Mouse (Mus musculus) embryo, embryonic 10.5 days (tissue): Measurements from ENCODE around the gene Gabbr2.

Source experiments
- DNase-seq: peaks from one replicate; pipeline ENCODE4 v3.0.0-alpha.2; 2015; ENCODE audit warnings: low spot score

The Gabbr2 gene

DNA sequence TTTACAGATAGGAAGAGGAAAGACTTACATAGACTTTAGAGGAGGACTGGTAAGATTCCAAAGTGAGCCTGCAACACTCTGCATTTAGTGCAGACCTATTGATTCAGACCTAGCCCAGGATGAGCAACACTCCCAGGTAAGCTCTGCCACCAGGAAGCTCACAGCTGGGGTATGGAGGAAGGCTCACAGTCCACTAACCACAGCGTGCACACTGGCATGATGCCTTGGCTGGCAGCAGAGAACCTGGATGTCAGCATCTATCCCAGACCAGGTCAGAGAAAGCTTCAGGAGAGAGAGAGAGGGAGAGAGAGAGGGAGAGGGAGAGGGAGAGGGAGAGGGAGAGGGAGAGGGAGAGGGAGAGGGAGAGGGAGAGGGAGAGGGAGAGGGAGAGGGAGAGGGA is 231.8 kb downstream of the Gabbr2 start:
- DNase-seq: no peak

DNA sequence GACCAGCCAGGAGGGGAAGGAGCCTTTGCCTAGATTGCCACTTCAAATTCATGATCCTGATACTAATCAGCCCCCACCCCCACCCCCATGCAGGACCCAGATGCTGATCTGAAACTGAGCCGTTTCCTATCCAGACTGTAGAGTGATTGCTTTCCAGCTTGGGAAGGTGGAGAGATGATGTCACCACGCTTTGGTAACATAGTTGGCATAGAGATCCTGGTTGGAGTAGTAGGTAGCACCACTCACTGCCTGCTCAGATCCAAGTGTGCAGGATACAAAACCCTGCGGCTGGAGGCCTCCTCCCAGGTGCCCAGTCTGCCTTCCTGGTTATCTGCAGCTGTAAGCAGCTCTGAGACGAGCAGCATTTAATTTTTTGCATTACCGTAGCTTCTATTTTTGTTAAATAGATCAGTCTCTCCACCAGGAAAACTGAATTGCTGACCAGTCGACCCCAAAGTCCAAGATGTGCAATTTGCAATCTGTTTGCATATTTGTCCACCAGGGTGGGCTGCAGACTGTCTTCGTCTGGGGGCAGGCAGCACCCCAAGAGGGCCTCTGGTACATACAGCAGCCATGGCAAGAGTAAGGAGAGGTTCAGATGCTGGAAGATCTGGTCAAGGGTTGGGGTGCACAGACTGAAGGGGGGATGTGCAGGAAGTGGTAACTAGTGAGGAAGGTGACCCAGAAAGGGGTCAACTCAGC is 233.2 kb downstream of the Gabbr2 start:
- DNase-seq: no peak

DNA sequence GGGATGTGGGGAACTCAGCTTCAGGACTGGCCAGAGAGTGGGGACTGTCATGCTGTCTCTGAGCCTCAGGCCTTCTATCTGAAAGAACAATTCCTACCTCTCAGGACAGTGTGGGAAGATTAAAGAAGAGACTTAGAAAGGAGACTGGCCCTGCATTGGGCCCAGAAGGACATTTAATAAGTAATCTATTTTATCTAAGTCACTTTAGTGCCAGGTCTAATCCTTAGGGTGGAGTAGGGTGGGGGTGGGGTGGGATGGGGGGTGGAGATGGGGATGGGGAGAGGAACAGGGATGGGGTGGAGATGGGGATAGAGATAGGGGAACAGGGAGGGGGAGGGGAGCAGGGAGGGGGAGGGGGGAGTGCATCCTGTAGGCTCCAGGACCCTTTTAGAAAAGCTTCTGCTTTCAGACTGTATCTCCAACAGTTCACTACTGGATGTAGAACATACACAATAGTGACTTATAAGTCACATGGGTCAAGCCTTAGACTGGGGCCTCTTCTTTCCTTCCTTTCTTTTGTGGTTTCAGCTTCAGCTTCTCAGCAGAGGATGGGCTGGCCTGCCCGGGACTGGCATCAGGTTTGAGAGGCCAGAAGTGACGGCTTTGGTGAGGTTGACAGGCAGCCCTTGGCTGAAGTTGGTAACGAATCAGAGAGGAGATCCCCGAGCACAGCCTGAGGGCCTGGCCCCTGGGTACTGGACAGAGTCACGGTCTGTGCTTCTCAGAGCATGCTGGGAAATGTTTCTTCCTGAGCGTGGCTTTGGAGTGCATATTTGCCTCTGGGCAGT is 237.1 kb downstream of the Gabbr2 start:
- DNase-seq: no peak

GRCm38 (mm10) chr4:46752306-46752705 is 239.4 kb downstream of the Gabbr2 start:
- DNase-seq: no peak

- DNase-seq: no peak
These were observed 242.7 kb downstream of the Gabbr2 start for GRCm38 (mm10) chr4:46749015-46749414.

DNA sequence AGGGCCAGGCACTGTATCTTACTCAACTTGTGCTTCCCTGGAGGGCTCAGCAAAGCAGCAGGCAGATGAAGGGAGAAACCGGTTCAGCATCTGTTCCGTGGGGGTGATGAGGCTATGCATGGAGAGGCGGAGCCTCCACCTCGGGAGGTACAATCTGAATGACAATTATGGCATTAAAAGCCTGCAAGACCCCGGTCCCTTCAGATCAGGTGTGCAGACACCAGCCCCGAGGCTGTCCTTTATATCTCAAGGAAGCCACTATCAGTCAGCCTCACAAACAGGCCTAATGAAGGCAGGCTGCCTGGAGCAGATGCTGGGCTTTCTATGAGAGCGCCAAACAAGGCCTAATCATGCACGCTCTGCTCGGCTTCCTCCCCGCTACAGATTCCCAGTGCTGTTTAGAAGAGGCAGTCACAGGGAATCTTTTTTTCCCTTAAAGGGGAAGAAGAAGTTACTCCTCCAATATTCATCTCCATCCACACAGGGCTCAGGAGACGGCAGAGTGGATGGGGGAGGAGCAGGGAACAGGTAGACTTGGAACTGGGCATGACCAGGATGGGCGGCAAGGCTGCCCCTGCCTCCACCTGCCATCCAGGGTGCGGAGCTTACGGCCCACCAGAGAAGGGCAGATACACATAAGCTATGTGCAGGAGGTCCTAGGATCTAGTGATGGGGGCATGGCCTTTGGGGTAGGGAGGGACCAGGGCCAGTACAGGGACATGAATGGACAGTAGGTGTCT is 244.5 kb downstream of the Gabbr2 start:
- DNase-seq: no peak

DNA sequence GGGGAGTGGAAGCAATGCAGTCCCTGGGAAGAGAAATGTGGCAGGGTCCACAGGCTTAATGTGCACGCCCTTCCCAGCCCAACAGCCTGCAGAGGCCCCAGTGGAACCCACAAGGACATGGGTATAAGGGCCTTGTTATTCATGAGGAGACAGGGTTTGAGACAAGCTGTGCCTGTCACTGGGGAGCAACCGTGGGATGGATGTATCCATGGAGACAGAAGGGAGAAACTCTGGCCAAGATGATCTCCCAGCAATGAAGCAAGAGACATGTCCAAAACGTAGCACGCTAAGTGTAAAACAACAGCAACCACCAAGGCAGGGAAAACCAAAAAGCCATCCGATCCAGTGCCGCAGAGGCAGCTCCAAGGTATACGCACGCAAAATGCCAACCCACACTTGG is 246.1 kb downstream of the Gabbr2 start:
- DNase-seq: no peak

DNA sequence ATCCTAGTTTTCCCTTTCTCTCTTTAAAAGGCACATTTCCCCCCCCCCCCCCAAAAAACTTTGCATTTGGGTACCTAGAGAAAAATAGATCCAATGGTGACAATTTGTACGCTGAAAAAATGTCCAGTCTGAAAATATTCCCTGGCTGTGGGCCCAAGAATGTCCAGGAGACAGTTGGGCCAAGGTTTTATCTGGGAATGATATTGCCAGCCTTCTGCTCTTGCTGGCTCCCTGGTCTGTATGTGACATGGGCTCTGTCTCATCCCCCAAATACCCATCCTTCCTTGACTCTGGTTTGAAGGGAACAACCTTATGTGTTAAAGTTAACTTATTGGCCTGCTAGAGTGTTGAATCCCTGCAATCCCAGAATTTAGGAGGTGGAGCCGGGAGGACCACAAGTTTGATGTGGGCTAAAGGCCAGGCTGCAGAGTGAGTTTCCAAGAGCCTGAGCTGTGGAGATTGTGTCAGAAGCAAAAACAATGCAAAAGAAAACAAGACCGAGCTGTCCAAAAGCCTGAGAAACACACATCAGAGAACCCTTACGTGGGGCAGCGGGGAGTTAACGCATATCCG is 247.0 kb downstream of the Gabbr2 start:
- no peak for DNase-seq

GRCm38 (mm10) chr4:46742601-46743000 is 249.1 kb downstream of the Gabbr2 start:
- DNase-seq: no peak

DNA sequence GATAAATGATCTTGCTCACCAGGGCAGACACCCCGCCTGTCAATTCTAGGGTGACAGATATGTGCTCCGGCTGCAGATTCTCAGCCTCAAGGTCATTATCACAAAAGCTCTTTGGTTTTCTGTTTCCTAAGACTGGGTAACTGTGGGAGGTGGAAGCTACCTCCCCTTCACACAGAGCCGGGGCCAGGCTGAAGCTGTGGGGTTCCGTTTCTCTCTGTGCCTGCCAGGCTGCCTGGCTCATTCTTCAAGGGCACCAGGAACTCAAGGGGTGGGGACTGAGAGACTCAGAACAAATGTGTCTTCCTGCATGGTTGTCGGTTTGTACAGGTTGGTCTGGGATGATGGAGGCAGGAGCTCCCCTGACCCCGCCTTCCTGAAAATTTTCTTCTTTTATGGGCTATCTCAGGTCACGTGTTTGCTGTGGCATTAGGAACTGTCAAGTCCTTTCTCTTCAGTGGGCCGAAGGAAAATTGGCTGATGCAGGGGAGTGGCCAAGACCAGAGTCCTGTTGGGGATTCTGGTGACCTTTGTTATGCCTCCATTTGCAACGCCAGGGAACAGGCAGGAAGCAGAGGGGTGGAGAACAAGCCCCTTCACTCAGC is 254.7 kb downstream of the Gabbr2 start:
- no peak for DNase-seq

DNA sequence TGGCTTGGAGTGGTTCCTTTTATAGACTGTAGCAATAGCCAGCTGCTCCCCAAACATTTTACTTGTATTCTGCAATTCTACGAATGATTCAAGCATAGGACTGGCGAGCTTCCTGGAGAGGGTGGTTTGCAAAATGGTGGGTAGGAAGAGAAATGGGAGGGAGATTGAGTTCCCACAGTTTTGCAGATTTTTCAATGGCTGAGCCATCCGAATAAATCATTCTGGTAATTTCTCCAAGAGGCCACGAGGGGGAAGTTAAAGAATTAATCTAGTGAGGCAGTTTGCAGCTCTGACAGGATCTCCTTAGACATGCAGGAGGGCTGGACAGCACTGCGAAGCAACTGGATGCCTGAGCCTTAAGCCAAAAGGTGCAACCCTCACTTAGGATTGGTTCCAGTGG is 256.8 kb downstream of the Gabbr2 start:
- peak; percentile 27 for DNase-seq

- DNase-seq: peak; percentile 60
These were observed 260.1 kb downstream of the Gabbr2 start for GRCm38 (mm10) chr4:46731590-46731989.

- DNase-seq: peak; percentile 21
These were observed 262.2 kb downstream of the Gabbr2 start for GRCm38 (mm10) chr4:46729306-46730042.

- peak; percentile 39 for DNase-seq
These were observed 263.4 kb downstream of the Gabbr2 start for GRCm38 (mm10) chr4:46728231-46728630.

DNA sequence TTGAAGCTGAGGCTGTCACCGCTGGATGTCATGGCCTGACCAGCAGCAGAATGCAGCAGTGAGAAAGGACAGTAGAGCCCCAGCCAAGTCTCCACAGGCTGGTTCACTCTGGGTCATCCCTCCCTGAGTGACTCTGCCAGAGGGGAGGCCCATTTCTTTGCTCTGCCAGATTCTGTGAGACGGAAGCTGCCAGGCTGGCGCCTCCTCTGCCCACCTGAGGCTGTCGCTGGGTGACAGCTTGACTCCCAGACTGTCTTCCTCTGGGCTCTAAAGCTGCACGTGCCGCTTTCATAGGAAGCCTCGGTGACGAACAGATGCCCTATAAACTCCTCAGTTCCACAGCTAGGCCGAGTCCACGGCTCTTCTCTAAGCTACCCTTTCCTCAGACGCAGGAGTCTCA is 264.5 kb downstream of the Gabbr2 start:
- no peak for DNase-seq

GRCm38 (mm10) chr4:46720821-46721557 is 270.7 kb downstream of the Gabbr2 start:
- DNase-seq: no peak

- no peak for DNase-seq
These were observed 271.6 kb downstream of the Gabbr2 start for GRCm38 (mm10) chr4:46720070-46720469.

DNA sequence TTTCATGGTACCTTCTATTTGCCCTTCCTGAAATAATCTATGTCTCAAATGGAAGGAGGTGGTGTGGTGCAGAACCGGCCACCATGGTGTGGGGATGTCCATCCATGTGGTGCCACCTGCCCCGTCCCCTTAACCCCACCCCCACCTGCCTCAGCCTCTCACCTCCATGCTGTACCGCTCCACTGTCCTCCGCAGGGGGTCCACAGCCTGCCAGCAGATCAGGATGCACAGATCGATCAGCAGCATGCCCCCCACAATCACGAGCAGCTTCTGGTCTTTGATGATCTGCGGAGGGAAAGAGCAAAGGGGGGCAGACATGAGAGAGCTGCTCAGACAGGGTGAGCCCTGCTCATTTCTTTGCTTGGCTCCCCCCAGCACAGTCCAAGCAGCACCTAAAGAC is 273.0 kb downstream of the Gabbr2 start:
- DNase-seq: no peak

DNA sequence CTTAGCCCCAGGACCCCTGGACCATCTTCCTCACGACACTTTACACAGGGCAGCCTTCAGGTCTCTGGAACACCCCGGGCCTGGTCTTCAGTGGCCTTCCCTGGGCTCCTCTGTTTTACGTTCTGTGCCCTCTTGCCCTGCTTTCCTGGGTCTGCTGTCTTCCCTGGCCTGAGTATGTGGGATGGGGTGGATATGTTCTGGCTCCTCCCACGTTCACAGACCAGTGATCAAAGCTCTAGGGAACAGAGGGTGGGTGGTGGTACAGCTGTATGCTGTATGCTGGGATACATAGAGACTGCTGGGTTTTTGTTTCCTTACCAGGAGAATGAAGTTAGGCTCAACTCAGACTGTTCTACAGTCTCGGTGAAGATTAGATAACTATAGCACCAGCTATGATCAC is 274.5 kb downstream of the Gabbr2 start:
- DNase-seq: no peak

GRCm38 (mm10) chr4:46716361-46716760 is 275.3 kb downstream of the Gabbr2 start:
- peak; percentile 49 for DNase-seq

- no peak for DNase-seq
These were observed 281.1 kb downstream of the Gabbr2 start for GRCm38 (mm10) chr4:46710523-46710922.
